Mouse (Mus musculus): ENCODE results near the gene Rangrf.
"Not testable (repeated sequence)": the region's sequence is repeated elsewhere in the genome, so short reads cannot be mapped to it uniquely, and the experiment has no call there.

Gene Rangrf

DNA sequence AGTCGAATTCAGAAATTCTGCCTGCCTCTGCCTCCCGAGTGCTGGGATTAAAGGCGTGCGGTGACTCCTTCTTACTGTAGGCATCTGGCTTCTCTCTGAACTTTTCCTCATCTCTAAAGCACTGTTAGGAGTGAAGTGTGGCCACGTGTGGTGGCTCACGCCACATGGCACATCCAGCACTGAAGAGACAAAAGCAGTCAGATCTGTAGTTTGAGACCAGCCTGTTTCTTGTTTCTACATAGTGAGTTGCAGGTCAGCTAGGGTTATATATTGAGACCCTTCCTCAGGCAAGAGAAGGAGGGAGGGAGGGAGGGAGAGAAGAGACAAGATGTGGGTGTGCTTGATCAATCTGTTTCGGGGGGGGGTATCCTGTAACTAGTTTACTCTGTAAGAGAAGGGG, at the start of gene Rangrf:
Rangrf (minus strand) TSS at position 101 of the 400 bp plus-strand sequence.
- in situ Hi-C loops (cut with MboI, MseI): loop anchor here in 1 of 2 experiments (10.0 kb wide), 1 partner anchor 1840 kb away; the partner anchor contains the start of gene Scimp

DNA sequence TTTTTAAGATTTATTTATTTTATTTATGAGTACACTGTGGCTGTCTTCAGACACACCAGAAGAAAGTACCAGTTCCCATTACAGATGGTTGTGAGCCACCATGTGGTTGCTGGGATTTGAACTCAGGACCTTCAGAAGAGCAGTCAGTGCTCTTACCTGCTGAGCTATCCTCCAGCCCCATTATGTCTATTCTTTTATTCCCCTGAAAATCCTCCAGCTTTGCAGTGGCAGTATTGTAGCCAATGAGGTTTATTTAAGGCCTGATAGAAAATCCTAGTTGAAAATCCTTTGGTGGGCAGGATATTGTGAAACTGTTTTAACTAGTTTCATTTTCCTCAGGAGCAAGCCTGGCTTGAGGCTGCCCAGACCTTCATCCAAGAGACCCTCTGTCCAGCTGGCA, 45.7 kb upstream of the Rangrf start:
- in situ Hi-C loops (cut with MboI, MseI): no loop called here

DNA sequence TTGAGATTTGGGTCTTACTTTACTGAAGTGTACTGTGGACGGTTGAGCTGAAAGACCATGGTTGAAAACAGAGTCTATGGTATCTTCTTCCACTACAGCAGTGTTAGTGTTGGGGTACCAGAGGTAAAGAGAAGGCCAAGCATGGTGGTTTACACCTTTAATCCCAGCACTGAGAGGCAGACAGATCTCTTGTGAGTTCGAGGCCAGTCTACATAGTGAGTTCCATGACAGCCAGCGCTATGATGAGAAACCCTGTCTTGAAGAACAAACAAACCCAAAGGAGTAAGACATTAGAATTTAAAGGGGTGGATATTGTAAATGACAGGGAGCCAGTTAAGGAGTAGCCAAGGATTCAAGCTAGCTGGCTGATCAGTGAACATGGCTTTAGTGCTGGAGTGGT, 41.8 kb upstream of the Rangrf start:
- in situ Hi-C loops (cut with MboI, MseI): no loop called here

- in situ Hi-C loops (cut with MboI, MseI): no loop called here
These were observed 40.9 kb upstream of the Rangrf start, which contains the start of gene Ctc1 for GRCm38 (mm10) chr11:69015644-69016441. Ctc1 (plus strand) TSS chr11:69015911.

GRCm38 (mm10) chr11:69012071-69012601, 37.2 kb upstream of the Rangrf start:
- in situ Hi-C loops (cut with MboI, MseI): no loop called here

GRCm38 (mm10) chr11:69011445-69011844, 36.5 kb upstream of the Rangrf start:
- in situ Hi-C loops (cut with MboI, MseI): not testable (repeated sequence)

- in situ Hi-C loops (cut with MboI, MseI): no loop called here
These were observed 35.7 kb upstream of the Rangrf start for GRCm38 (mm10) chr11:69010400-69011323.

DNA sequence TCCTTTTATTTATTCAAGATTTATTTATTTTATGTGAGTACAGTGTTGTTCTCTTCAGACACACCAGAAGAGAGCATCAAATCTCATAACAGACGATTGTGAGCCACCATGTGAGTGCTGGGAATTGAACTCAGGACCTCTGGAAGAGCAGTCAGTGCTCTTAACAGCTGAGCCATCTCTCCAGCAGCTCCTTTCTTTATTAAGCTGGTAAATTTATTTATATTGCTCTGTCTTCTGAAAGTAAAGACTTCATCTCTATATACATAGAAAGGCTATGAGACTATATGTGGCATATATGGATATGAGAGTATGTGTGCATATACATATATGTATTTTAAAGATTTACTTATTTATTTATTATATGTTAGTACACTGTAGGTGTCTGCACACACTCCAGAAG, 34.5 kb upstream of the Rangrf start:
- in situ Hi-C loops (cut with MboI, MseI): no loop called here

DNA sequence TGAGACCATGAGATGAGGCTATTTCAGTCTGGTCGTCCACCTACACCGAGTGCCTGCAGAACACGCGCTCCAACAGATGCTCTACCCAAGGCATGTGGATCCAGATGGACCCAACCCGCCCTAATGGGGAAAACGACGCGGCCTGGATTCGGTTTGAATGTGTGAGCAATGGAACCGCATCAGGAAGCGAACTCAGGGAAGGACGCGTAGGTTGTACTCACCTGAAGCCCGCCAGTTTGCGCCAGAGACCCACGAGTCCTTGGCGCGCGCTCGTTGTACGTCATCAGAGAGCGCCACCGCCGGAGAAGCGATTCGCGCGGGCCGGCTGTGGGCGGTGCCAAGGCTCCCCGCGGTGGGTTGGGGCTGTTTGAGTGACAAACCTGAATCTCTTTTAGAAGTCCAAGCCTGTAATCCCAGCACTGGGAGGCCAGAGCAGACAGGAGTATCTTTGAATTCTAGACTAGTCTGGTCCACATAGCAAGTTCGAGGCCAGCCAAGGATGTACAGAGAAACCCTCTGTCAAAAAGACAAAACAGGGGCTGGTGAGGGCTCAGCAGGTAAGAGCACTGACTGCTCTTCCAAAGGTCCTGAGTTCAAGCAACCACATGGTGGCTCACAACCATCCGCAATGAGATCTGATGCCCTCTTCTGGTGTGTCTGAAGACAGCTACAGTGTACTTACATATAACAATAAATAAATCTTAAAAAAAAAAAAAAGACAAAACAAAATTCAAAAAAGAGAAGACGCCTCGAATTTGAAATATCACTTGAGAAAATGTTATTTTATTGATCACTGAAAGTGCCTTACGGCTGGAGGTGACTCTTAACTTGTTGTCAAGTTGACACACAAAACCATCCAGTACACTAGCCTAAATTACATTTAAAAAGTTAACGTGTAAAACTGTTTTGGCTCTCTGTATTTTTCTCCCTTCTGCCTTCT, 33.5 kb upstream of the Rangrf start, which contains the start of gene Pfas:
Pfas (minus strand) TSS at position 279 of the 940 bp plus-strand sequence.
- in situ Hi-C loops (cut with MboI, MseI): no loop called here

DNA sequence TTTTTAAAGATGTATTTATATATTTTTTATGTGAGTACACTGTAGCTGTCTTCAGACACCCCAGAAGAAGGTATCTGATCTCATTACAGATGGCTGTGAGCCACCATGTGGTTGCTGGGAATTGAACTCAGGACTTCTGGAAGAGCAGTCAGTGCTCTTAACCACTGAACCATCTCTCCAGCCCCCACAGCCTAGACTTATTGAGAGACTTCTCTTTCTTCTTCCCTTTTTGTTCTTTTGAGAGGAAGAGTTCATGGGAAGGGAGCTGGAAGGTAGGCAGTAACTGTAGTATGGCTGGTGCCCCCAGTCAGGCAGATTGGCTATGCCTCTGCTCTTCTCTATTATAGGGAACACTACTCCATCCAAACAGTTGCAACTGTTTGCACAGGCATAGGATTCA, 31.6 kb upstream of the Rangrf start:
- in situ Hi-C loops (cut with MboI, MseI): not testable (repeated sequence)

GRCm38 (mm10) chr11:69005193-69005592, 30.2 kb upstream of the Rangrf start:
- in situ Hi-C loops (cut with MboI, MseI): no loop called here

DNA sequence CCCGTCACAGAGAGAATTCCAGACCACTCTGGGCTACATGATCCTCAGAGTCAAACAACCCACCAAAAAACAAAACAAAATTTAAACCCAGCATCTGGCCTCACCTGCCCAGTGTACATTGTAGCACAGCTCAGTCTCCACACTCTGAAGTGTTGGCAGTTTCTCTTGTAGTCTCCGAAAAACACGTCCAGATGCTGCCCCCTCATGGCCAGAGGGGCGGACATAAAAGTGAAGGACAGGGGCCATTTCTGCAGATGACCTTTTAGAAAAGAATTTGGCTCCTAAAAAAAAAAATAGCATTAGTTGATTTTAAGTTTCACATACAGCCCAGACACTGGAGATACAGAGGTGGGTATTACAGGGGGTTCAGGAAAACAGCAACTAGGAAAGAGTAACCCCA, 28.6 kb upstream of the Rangrf start:
- in situ Hi-C loops (cut with MboI, MseI): no loop called here

GRCm38 (mm10) chr11:69002782-69003181, 27.8 kb upstream of the Rangrf start:
- in situ Hi-C loops (cut with MboI, MseI): not testable (repeated sequence)

DNA sequence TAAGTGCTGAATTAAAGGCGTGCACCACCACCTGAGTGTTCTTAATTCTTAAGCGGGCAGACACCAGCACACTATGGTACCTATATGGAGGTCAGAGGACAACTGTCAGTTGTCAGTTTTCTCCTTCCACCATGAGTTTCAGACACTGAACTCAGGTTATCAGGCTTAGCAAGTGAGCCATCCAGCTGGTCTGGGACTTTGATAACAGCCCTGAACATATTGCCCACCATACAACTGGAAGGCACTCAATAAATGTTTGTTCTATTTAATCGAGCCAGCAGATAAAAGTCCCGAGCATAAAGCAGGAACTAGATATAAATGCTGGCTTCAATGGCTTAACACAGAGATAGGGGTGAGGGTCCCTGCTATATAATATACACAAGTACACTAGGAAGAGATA, 22.1 kb upstream of the Rangrf start:
- in situ Hi-C loops (cut with MboI, MseI): no loop called here

DNA sequence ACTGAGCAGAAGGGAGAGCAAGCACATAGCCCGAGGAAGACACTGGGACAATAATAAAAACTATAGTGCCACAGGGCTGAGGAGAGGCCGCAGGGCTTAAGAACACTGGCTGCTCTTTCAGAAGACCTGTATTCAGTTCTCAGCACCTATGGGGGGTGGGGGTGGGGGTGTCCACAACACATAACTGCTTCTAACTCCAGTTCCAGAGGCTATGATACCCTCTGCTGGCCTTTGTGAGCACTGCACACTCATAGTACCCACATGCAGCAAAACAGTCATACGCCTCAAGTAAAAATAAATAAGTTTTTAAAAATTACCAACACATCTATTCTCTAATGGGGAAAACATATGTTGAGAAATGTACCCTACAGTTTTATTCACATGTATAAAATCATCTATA, 19.4 kb upstream of the Rangrf start:
- in situ Hi-C loops (cut with MboI, MseI): no loop called here

DNA sequence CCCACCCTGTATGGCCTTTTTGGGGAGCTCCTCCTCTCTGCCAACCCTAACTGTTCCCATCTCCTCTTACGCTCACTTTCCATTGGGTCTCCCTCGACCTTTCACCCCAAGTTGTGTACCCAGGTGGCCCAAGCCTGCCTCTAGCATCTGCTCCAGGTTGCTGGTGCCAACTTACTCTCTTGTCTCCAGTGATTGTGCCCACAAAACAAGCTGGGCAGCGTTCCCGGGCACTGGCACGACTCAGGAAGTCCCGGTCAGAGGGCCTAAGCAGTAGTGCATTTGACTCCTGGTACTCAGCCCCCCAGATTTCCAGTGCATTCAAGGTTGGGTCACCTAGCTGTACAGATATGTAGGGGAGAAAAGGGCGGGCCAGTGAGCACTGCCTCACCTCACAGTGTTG, 18.1 kb upstream of the Rangrf start:
- in situ Hi-C loops (cut with MboI, MseI): no loop called here

DNA sequence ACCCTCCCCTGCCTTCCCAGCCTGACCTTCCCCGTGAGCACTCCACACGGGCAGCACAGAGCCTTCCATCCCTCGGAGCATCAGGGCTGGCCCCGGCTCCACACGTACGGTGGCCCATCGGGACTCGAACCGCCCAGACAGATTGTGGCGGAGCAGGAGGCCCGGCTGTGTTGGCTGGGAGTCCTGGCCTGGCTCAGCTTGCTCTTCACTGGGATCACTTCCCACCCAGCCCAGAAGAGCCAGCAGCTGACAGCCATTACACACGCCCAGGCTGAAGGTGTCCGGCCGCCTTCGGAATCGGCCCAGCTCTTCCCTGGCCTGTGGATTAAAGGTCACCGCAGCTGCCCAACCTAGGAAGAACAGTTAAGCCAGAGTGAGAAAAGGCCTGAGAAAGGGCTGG, 13.4 kb upstream of the Rangrf start:
- in situ Hi-C loops (cut with MboI, MseI): no loop called here

DNA sequence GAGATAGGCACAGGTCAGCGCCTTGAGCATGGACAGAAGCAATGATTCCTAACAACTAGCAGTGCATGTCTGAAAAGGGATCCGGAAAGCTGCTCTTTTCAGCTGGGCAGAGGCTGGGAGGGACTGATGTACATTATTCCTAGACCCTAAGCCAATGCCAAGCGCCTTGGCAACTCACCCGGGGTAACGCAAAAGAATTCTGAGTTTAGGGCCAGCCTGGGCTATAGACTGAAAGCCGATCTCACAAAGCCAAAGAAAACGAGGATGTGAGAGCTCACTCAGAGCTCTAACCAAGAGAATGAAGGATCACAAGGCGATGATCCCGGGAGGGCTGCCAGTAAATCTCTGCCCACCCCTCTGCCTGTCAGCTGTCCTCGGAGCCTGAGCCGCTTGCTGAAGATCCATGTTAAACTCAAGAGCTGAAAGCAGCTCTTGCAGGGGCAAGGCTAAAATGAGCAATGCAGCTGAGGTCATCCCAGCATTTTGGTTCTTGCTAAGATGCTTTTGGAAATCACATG, 12.4 kb upstream of the Rangrf start:
- in situ Hi-C loops (cut with MboI, MseI): no loop called here

GRCm38 (mm10) chr11:68982639-68983369, 7.8 kb upstream of the Rangrf start:
- in situ Hi-C loops (cut with MboI, MseI): no loop called here

DNA sequence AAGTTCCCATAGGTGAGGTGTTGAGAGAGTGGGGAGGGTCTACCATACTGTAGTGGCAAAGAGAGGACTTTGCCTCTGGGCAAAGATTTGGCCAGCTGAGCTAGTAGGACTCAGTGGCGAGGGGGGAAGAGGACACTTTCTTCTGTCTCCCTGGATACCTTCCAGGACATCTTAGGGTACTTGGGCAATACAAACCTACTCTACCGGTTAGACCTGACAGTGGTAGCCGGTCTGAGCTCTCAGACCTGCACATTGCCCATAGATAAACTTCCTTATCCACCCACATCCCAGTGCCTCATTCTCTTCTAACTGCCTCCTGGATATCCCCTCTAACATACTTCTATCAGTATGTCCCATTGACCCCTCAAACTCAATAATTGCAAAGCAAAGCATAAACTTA, 5.9 kb upstream of the Rangrf start:
- in situ Hi-C loops (cut with MboI, MseI): no loop called here
